Mouse (Mus musculus) Muller cell, postnatal 12 days (primary cell): ENCODE measurements at regions not wholly inside any gene's neighbourhood (a gene's known extent, or its start where the extent isn't known, plus 50 kb on each side); places are given as distances from the start of the nearest gene placed in this dataset.
A peak's percentile ranks its signal among the peaks of the same experiment; 100 is the strongest.

Experiments used
- DNase-seq: peaks from one replicate; pipeline ENCODE4 v3.0.0-alpha.2; 2015; ENCODE audit errors: inconsistent ontology term

DNA sequence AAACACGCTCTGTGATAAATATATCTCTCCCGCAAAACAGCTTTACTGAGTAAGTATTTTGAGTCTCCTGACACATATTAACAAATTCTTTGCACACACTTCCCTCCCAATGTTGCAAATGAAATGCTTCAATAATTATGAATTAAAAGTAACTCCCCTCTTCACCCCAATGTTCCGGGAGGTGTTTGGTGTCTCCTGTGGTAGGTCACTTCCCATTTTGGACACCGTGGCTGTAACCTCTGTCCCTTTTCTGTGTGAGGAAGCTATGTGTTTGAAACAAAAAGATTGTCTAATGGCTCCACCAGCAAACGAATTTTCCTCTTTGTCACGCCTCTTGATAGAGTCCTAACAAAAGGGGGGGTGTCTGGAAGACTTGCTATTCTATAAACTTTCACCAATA is 122.5 kb upstream of the Adgrl2 start:
- no peak for DNase-seq

DNA sequence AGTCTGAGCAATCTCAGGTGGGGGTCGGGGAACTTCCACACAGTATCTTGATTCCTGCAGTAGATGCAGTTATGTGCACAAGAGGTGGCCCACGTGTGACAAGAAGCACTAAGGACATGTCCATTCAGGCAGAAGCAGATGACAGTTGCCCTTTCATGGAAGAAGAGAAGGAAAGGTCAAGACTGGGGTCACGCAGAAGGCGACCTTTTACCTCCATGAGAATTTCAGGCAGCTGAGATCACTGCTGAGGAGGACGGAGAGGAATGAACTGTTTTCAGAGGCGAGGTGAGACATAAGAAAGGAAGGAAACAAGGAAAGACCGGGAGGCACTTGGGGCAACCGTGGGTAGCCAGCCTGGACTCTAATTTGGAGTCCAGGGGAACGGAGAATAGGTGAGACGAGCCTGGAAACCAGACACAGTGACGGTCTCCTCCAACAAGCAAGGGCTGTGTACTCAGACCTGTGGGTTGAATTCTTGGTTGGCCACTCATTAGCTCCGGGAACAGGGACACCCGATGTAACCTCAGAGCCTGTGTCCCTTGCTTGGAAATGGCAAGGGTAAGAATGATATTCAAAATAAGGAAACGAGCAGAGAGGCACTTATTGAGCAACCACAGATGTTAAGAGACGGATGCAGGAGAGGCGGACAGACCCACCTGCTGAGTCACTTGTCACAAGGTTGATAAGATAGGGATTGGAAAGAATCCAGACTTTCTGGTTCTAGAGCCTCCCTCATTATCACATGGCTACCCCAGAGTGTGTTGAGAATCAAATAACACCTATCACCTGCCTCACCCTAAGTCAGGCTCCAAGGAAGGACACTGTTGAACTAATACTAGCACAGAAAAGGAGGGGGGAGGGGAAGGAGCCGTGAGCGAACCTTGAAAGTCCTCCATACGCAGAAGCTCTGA is 121.4 kb upstream of the Adgrl2 start:
- no peak for DNase-seq

DNA sequence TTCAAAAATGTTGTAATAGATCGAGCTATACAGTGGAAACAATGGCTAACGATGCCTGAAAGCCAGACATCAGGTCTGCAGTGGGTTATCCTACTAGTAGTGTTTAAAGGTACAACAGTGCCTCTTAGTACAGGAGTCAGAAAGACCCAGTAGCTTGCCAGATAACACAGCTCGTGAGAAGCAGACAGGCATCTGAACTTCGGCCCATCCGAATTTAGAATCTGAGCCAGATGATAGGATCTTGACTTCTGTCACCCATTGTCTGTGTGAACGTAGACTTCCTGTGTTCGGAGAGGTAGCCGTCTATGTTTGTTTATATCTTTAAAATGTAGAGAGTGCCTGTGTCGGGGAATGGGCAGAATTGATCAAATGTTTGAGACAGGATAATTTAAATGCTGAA is 120.5 kb upstream of the Adgrl2 start:
- DNase-seq: no peak

DNA sequence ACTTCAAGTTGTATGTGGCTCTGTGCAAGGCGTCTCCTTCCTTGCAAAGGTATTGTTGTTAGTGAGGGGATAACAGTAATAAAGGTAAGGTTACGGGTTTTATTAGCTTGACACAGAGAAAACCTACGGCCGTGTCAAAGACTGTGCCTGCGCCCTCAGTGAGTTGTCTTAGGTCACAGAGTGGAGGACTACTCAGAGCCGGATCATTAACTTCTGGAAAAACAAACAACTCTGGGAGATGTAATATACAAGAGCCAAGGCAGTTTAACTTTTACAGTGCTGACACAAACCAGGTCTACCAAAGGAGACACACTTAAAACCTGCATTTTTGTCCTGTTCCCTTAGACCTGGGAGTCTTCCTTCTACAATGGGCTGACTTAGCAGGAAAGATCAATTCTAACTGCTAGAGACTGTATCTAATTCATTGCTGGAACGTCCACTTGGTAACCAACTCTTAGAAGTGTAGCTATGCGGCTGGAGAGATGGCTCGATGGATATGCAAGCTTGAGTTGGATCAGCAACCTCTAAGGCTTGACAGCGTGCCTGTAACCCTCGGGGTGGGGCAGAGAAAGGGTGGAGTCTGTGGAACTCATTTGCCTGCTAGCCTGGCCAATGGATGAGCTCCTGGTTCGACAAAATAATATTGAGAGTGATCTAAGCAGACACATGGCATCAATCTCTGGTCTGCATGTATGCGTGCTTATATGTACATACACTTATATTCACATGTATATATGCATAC is 115.5 kb upstream of the Adgrl2 start:
- no peak for DNase-seq

DNA sequence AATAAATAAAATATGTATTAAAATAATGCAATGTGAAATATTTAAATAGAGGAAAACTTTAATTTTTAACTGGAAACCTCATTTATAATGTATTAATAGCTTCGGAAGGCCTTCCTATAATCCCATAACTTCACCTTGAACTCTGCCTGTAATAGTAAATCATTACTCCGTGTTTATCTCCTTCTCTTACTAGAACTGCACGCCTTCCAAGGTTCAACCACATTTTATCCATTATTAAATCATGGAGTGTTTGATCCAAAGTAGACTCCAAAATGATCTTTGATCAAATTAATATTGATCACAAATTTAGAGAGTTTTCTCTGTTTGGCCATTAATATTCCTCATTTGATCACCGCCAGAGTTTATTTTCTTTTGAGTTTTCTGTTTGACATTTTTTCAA is 114.8 kb upstream of the Adgrl2 start:
- DNase-seq: no peak

DNA sequence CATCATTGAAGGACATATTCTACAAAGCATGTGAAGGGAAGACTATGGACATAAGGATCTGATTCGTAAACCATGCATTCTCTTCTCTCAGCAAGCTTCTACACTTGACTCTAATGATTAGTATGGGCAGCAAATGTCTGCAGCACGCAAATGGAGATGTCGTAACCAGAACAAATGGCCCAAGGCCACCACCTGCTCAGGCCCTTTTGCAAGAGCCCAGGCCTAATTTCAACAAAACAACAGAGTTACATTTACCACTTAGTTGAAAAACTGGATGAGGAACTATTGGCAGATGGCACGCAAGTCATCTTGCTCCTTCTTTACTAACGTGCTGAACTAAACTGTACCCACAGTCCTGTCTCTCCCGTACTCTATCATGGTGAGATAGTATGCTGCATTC is 113.7 kb upstream of the Adgrl2 start:
- no peak for DNase-seq

DNA sequence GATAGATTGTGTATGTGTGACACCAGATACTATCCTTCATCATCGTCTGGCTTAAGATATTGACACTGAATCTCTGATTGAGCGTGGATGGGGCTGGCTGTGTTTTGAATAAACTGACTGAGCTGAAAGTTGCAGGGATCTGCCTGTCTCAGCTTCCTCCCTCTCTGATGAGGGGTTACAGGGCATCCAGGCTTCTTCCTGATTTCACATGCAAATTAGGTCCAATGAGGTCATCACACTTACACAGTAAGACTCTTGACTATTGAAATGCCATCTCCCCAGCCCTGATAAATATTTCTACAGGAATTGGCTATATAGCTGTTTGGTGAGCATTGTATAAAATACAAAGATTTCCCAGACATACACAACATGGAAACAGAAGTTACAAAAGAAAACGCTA is 113.1 kb upstream of the Adgrl2 start:
- no peak for DNase-seq

DNA sequence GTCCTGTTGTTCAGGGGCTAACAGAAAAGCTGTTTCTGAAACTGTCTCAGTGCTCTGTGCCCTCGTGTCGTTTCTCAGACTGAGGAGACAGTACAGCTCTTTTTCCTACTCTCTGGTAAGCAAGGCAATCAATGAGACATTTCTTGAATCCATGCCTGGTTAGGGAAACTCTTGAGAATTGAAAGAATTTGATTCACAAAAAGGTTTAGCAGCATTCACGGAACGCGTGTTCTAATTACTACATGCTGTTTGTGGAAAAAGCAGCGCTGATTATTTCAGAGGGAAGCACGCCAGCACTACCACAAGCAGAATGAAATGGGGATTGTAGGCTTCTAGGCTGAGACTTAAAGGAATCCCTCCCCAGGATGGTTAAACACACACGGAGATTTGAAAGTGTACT is 112.5 kb upstream of the Adgrl2 start:
- peak; percentile 92 for DNase-seq

DNA sequence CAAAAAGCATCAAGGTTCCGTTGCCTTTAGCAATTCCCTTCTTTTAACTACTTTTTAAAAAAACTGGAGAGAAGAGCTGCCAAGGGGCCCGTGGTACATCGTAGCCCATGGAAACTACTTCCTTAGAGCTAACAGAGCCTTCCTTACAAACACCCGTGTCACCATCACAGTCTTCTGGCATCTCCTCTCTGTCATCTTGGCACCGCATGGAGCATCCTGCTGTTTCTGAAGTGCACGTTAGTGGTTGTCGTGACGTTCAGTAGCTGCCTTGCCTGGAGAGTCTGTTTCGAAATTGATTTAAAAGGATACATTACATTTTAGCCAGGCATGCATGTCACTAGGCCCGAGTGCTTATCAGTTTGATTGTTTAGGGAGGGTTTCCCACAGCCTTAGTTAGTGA is 111.4 kb upstream of the Adgrl2 start:
- peak; percentile 22 for DNase-seq

DNA sequence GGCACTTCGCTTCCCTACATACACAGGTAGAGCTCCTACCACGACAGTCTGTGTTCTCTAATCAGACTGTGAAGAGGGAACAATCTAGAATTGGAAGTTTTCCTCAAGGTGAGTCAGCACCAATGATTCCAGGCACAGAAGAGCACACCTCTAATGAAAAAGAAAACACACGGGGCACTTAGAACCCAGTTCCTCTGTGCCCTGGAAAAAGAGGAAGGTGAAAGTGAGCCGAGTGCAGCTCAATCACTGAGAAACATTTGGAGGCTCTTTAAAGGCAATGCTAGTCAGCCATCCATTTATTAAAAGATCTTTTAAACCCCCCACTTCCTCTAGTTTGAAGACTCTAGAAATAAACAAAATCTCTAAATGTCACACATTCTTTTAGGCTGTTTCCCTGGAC is 108.4 kb upstream of the Adgrl2 start:
- DNase-seq: no peak

DNA sequence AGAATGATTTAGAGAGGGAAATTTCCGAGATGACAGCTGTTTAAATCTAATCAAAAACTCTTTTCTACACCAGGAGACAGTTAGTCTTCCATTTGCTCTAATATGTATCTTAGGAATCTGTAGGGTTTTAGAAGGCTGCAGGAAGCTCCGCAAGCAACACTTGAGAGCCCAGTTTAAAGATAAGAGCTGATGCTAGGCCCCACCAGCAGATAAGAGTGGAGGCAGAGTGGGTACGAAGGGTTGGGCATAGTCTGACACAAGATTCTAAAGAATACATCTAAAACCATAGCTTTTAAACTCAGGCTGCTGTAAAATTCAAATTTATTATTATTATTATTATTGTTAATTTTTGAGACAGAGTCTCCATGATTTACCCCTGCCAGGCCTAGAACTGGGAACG is 106.7 kb upstream of the Adgrl2 start:
- no peak for DNase-seq

DNA sequence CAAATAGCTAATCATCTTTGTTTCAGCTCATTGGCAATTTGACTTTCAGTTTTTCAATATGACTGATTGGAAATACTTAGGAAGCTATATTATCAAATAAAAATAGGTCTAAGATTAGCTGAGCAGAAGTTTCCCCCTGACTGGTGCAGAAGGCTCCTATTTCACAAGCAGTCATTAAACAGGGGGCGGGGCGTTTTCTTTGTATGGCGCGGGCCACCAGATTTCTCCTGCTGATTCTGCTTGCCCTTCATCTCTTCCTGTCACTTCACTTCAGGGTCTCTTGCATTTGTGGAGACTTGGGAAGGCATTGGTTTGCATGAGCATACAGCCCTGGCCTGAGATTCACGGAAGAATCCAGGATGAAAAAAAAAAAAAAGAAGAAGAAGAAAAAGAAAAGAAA is 102.3 kb upstream of the Adgrl2 start:
- DNase-seq: no peak

DNA sequence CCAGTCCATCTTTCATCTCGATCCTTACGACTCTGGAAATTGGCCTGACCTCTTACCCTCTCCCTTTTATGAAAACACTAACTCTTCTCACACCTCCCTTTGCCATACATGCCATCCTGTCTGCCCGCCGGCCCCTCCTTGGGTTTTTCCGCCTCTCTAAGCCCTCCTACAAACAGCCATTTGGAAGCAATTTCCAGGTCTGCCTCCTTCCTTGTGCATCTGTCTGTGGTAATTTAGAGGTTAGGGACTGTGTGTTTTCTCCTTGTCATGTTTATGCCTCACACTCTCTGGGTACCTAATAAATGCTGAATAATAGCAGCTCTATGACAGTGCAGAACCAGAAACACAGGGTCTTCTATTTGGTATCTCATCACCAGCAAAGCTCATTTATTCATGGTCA is 99.7 kb upstream of the Adgrl2 start:
- DNase-seq: no peak

DNA sequence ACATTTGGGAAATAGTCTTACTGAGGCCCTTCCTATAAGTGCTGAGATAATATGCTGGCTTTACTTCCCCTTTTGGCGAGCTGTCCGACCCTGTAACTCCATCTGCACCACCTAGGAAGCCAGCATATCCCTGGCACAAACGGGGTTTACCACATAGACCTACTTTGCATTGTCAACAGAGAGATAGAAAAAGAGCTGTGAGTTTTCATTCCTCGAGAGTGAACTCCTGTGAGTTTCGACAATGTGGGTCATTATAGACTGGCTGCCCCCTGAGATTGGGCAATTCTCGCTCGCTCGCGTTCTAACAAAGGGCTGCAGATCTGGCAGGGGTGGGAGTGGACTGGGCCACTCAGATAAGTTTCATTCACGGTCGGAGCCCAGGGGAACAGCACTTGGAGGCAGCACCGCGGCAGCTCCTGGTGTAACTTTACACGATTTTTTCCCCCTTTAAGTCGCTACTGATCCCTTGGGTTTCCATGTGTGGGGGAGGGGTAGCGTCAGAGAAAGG is 98.3 kb upstream of the Adgrl2 start:
- peak; percentile 66 for DNase-seq

DNA sequence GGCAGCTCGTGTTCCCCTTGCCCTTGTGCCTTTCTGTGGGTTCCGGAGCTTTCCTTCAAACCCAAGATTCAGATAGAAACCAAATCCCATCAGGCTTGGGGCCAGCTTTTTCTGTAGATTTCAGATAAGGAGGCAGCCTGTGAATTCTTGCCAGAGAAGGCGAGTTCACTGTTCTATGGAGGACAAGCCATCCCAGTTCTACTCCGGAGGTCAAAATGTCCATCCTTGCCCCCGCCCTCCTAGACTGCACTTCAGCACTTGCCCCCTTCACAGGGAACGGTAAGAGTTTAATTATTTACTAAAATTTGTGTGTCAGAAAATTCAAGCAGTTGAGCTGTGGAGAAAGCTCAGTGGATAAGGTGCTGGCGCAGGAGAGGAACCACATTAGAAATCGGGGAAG is 97.1 kb upstream of the Adgrl2 start:
- DNase-seq: no peak

DNA sequence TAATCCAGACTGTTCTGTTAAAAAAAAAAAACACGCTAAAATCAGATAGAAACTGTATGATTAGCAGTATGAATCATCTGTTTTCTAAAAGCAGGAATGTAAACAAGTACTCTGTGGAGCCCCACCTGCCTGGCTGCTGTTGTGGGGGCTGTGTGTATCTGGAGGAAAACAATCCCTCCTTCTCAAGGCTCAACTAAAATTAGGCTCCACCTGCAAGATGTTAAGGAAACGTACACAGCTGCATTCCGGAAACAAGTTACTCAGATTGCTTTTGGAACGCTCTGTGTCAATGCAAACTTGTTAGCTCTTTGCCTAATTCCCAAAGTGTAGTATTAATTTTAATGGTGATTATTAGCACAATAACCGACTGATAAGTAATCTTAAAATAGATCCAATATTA is 96.3 kb upstream of the Adgrl2 start:
- DNase-seq: no peak

DNA sequence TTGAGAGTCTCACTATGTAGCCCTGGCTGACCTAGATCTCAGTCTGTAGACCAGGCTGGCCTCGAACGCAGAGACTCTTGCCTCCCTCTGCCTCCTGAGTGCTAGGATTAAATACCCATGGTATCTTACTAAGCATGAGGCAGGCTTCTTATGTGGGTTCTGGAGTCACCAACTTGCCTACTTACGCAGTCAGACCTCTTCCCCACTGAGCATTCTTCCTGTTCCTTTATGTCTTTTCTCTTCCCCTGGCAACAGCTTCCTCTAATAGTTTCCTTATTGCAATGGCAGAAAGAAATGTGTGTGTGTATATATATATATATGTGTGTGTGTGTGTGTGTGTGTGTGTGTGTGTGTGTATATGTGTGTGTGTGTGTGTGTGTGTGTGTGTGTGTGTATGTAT is 95.7 kb upstream of the Adgrl2 start:
- DNase-seq: no peak

DNA sequence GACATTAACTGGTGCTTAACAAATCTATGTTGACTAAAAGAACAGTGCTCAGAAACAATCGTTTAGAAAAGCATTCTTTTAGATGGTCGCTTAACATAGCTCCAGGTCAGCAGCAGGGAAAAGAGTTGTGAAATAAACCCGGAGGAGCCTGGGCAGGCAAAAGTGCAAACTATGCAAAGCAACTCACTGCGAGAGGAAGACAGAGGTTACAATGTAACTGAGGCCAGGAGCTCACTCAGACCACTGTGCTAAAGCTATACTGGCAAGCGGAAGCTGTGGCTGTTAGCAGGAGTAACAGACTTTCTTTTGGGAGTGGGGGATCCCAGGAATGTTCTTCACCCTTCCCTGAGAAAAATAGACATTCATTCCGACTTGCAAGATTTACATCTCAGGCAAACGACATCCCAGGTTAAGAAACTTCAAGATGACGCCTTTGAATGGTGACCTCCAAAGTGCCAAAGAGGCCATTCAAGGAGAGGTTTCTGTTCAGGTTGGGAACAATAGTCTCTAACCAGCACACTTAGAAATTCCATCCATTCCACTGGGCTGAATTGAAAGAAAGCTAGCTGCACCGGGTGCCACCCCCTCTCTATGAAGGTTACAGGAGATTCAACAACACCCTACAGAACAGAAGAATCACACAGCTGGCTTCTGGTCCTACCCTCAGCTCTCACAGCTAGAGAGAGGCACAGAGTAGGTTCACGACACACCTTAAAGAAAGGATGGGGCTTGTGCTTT is 94.7 kb upstream of the Adgrl2 start:
- DNase-seq: peak; percentile 41

DNA sequence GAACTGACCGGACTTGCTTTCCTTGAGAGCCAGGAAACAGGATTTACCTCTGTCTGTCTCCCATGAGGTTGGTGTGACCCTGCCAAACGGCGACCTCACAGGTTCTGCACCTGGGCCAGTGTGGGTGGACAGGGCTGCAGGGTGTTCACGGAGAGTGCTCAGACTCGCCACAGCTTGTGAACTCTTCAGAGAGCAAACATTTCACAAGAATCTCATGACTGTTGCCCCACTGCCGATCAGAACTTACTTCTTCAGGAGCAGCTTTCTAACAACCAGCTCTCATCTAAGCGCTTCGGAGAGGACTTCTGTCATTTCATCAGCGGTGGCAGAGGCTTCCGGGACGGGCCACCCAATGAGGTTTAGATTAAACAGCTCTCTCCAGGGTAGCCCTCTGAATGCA is 93.0 kb upstream of the Adgrl2 start:
- no peak for DNase-seq

DNA sequence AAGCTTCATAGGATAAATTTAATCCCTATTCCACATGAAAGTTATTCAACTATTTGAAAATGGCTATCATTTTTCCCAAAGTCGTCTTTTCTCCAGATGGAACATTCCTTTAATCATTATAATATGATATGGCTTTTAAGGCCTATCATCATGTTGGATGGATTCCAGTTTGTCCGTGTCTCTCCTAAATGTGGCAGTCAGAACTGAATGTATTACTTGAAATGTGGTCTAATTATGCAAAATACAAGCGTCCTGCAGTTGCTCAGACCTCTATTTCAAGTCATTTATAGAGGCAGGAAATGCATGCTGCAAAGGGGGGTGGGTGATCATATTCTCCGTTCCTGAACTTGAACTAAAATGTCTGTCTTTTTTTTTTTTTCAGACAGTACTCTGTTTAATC is 88.5 kb upstream of the Adgrl2 start:
- no peak for DNase-seq

DNA sequence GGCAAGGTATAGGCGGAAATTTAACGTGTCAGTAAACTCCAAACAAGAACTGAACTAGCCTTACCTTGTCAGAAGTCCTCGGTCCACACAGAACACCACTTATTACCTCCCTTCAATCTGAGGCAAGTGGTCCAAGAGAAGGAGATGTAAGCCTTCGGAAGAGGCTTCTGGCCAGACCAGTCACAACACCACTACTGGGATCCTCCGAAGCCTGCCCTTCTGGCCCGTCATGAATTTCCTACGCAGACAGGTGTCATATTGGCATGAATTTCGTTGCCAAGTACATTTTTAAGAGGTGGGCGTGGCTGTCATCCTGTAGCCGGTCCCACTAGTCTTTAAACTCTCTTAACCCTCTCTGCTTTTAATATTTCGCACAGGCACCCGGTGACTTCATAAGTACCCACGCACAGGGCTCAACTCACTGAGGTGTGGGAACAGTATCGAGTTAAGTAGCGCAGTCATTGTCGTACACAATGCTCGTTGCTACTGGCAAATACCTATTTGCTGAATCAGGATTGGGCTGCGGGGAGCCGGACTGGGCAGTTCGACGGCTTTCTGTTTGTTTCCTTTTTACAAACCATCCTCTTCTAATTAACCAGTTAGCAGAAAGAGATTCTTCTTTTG is 86.7 kb upstream of the Adgrl2 start:
- DNase-seq: no peak

DNA sequence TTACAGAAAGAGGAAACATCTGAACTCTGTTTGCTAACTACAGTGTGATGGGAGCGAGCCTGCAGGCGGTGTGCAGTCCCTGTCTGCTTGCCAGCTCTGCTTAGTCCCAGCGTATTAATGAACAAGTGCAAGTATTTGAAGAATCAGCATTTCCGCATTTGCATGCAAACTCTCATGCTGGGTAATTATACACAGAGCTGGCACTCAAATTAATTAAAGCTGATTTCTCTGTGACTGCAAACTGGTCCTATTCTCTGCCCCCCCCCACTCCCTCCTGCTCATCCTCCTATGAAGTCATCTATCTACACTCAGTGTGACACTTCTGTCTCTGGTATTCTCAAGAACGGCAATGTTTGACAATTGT is 85.1 kb upstream of the Adgrl2 start:
- DNase-seq: peak; percentile 95
